Mouse (Mus musculus) retina, adult 2 months (tissue): Measurements from ENCODE around the gene Rpap1.

Experiments
- DNase-seq: peaks from one replicate; pipeline ENCODE4 v3.0.0-alpha.2; 2012; ENCODE audit warnings: low read depth, low spot score

Gene Rpap1

GRCm38 (mm10) chr2:119799181-119799960 lies 12.0 kb upstream of the Rpap1 start:
- no peak for DNase-seq

- no peak for DNase-seq
These were observed 11.1 kb upstream of the Rpap1 start for GRCm38 (mm10) chr2:119798246-119798927.

GRCm38 (mm10) chr2:119797279-119797783 lies 10.0 kb upstream of the Rpap1 start, which contains the start of gene Tyro3:
Gene Tyro3, plus strand, starts transcription at chr2:119797733.
- DNase-seq = no peak

GRCm38 (mm10) chr2:119789996-119790395 lies 2.7 kb upstream of the Rpap1 start:
- DNase-seq = no peak

- no peak for DNase-seq
These were observed 20.1 kb downstream of the Rpap1 start for GRCm38 (mm10) chr2:119767246-119767645.

- no peak for DNase-seq
These were observed 23.4 kb downstream of the Rpap1 start for GRCm38 (mm10) chr2:119763924-119764323.

DNA sequence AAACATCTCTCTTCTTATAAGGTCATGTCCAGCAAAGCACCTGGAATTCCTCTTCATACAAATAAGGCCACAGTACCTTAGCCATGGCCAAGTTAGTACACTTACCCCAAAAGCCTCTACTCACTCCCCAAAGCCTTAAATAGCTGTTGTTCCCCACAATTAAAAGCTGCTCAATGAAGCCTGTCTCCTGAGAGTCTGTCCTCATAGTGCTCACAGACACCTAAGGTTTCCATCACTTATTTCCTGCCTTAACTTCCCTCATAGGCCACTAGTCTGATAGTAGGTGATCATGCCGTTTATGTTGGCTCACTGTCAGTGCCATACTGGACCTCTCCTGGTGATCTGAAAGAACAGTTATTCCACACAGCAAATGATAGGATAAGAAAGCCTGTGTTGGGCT lies 25.1 kb downstream of the Rpap1 start:
- no peak for DNase-seq

DNA sequence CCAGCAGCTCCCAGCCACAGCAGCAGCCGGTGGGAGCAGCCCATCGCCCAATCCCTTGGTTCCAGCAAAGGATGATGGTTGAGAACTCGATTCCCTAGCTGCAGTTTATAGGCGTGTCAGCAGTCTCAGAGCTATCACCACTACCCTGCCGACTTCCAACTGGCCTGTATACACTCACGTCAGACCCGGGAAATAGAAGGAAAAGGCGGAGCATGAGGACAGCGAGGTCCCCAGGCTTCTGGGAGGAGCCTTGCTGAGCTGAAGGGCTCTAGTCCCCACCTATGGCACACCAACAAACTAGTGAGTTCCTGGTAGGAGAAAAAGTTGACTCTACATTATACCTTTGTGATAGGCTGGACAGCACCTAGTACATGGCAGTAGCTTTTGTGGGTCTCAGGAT lies 27.1 kb downstream of the Rpap1 start, which contains the start of gene Ltk:
TSS of gene Ltk (minus strand) at position 181 of the 400 bp plus-strand sequence.
- no peak for DNase-seq

GRCm38 (mm10) chr2:119758844-119759835 lies 28.2 kb downstream of the Rpap1 start:
- no peak for DNase-seq

- no peak for DNase-seq
These were observed 29.1 kb downstream of the Rpap1 start for GRCm38 (mm10) chr2:119758101-119758843.

DNA sequence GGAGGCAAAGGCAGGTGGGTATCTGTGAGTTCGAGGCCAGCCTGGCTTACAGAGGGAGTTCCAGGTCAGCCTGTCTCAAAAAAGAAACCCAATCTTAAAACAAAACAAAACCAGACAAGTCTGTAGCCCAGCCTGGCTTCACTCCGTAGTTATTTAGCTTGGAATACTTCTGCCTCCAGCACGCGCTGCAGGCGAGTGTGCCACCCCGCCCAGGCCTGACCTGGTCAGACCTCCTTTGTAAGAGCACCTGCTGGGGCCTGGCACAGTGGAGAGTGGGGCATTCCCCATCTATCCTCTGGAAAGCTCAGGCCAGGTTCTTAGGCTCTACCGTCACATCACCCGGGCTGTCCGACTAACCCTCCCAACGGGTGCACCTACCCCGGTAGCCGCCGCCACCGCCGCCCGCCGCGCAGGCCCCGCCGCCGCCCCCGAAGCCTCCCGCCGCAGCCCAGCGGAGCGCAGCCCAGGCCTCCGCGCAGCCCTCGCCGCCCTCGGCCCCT lies 29.7 kb downstream of the Rpap1 start:
- DNase-seq = no peak

- no peak for DNase-seq
These were observed 38.1 kb downstream of the Rpap1 start for GRCm38 (mm10) chr2:119749260-119749659.

DNA sequence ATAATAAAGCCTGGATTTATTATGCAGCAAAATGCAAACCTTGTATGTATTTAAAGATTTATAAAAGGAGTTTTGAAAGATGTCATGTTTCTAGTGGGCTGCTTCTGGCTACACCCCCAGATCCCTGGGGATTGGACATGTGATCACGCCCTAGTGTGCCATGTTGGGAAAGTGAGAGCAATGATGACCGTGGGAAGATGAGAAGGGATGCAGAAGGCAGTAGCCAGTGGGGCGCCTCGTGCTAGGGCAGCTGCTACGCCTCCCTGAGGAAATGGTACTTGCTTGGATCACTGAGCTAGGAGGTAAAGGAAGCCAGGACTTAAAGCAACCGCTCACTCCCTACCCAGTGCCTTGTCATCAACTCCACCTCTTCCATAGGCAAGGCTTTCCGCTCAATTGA lies 39.8 kb downstream of the Rpap1 start:
- no peak for DNase-seq

DNA sequence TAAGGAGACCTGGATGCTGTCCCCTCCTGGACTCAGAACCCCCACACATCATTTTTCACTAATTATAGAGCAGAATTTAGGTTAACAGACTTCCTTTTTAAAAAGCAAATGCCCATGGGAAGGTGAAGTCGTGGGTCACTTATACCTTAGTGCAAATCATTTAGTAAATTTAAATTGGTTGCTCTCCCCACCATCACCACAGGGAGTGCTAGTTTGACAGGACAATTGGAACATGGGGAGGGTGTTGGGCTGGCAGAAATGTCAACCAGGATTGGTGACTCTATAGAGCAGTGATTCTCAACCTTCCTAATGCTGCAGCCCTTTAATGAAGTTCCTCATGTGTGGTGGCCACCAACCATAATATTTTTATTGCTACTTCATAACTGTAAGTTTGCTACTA lies 42.1 kb downstream of the Rpap1 start:
- no peak for DNase-seq

- DNase-seq = no peak
These were observed 42.9 kb downstream of the Rpap1 start for GRCm38 (mm10) chr2:119744163-119745111.

DNA sequence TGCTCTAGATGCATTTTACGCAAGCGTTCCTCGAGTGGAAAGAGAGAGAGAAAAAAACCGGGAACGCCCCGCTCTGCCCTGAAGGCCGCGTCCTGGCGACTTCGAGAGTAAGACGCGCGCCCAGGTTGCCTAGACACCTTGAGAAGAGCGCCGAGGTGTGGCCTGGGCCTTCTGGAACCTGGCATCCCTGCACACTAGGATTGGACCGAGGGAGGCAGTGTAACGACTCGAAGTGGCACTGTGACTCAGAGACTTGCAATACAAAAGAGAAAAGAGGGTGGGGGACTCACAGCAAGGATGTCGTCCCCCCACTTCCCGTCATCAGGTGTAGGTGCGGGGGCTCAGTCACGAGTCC lies 43.6 kb downstream of the Rpap1 start:
- no peak for DNase-seq

- DNase-seq = no peak
These were observed 44.0 kb downstream of the Rpap1 start for GRCm38 (mm10) chr2:119743176-119743807.

GRCm38 (mm10) chr2:119742461-119743175 lies 44.7 kb downstream of the Rpap1 start:
- DNase-seq = no peak
